Mouse (Mus musculus) R1 (cell line): ENCODE measurements at regions not wholly inside any gene's neighbourhood (a gene's known extent, or its start where the extent isn't known, plus 50 kb on each side); places are given as distances from the start of the nearest gene placed in this dataset.
A peak's percentile ranks its signal among the peaks of the same experiment; 100 is the strongest.

Experiments used
- DNase-seq: peaks from one replicate; pipeline ENCODE4 v3.0.0-alpha.2; 2018; ENCODE audit warnings: low read depth, low spot score

- DNase-seq, result no peak
Measured at GRCm38 (mm10) chr5:61240498-61240897, 568.1 kb upstream of the G6pd2 start.

GRCm38 (mm10) chr5:61288506-61288905 is 520.1 kb upstream of the G6pd2 start:
- DNase-seq, result peak; percentile 66

GRCm38 (mm10) chr5:61314951-61315350 is 493.7 kb upstream of the G6pd2 start:
- DNase-seq, result no peak

- no peak for DNase-seq
Measured at GRCm38 (mm10) chr5:61351372-61351771, 457.2 kb upstream of the G6pd2 start.

GRCm38 (mm10) chr5:61355263-61355981 is 453.2 kb upstream of the G6pd2 start:
- no peak for DNase-seq

DNA sequence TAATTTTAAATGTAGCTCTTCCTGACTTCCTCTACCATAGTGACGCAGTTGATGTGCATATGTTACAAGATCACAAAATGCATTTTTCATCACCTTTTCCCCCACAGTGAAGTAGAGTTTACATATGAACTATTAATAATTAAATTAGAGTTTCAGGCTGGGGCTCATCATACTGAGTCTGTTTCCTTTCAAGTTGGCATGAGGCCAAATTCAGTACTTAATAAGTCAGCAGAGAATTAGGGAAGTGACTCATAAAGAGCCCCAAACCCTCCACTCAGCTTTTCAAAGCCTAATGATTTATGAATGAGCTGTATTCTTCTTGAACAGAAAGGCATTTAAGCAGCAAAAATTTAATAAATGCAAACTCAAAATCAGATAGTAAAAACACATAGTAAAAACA is 435.7 kb upstream of the G6pd2 start:
- DNase-seq, result no peak

DNA sequence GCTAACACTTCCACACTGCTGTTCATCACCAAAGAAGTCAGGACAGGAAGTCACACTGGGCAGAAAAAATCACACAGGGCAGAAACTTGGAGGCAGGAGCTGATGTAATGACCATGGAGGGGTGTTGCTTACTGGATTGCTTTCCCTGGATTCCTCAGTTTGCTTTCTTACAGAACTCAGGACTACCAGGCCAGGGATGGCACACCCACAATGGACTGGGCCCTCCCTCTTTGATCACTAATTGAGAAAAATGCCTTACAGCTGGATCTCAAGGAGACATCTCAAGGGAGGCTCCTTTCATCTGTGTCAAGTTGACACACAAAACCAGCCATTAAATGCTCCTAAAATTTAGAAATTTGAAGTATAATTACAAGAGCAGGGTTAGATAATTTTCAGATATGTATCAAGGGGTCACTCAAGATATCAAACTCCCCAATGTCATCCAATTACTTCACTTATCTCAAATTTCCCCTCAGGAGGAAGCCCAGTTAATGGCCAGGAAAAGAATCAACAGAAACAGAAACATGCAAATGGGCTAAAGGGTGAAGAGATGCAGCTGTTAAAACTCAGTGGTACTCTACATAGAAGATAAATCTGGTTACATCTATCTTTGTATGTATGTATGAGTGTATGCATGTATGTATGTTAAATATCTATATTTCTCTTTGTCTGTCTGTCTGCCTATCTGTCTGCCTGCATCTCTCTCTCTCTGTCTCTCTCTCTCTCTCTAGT is 413.5 kb upstream of the G6pd2 start:
- no peak for DNase-seq
